In genomic region chr2:180117485-180118194, GRCm38 (mm10) we compare ENCODE assay signal across 8 mouse cellular contexts. TPM values are rescaled to one million over a fixed set of nuclear protein-coding genes. Genes with fewer than 3 reads are reported as not detected.
DNase-seq lines count a peak whose midpoint lies in the region; ATAC-seq and TF ChIP-seq lines count a peak whose summit lies in the region.

No protein-coding gene starts in this region.

- DNase-seq in adrenal gland, adult (ENCODE audit: inconsistent age in 2 of 2, low spot score in 1 of 2), result peak; percentile 40 to 69
- DNase-seq in adrenal gland, postnatal 4 days (ENCODE audit: low spot score in 2 of 2), result no peak
- peak; percentile 14 for DNase-seq in thymus, adult 2 months
- DNase-seq in thymus, adult 18-20 months, result no peak
- DNase-seq in heart, adult 9 months (ENCODE audit: low spot score in 2 of 2), result peak; percentile 31 to 35
- peak; percentile 71 to 82 for DNase-seq in left cerebral cortex, postnatal 14 days (ENCODE audit: low spot score in 2 of 2)
- peak; percentile 88 for DNase-seq in midbrain, embryonic 14.5 days
- DNase-seq in testis, postnatal 14 days (ENCODE audit: low spot score), result peak; percentile 48

- H3K36me3 ChIP-seq in thymus, adult 2 months (ENCODE audit: control insufficient read depth, insufficient read depth, low read length), result no peaks in the 10 kb centered on the region
- no peaks in the 10 kb centered on the region for H3K36me3 ChIP-seq in midbrain, embryonic 14.5 days (ENCODE audit: control insufficient read depth, insufficient read depth, low read length)

- WGBS in thymus, adult 2 months, result 30% methylated on average over 13 of the region's 13 CpGs
- WGBS in midbrain, embryonic 14.5 days, result 5% methylated on average over 13 of the region's 13 CpGs

- peak overlapping the region; percentile 69 for H3K4me2 ChIP-seq in midbrain, embryonic 14.5 days (ENCODE audit: low read length)

- H3K9me3 ChIP-seq in midbrain, embryonic 14.5 days (ENCODE audit: control insufficient read depth, low read length), result no peaks in the 10 kb centered on the region

- no peak for TF ChIP-seq CTCF in thymus, adult 2 months (IDR thresholded peaks at IDR 0.05; ENCODE audit: borderline replicate concordance, control insufficient read depth, extremely low read depth, insufficient read depth, low read length, poor library complexity)

- no peak for TF ChIP-seq POLR2A in thymus, adult 2 months (IDR thresholded peaks at IDR 0.05; ENCODE audit: control insufficient read depth, extremely low read depth, insufficient read depth, low read length, poor library complexity)

- no peak overlapping the region for H3K4me3 ChIP-seq in thymus, adult 2 months (ENCODE audit: control insufficient read depth, insufficient read depth, low read length)
- no peak overlapping the region for H3K4me3 ChIP-seq in midbrain, embryonic 14.5 days (replicated peaks; ENCODE audit: low read depth, low read length)

- peak overlapping the region; percentile 16; the same call in 1 of the 2 replicates for H3K9ac ChIP-seq in midbrain, embryonic 14.5 days (replicated peaks; ENCODE audit: low read length)

- H3K27ac ChIP-seq in thymus, adult 2 months (ENCODE audit: control insufficient read depth, insufficient read depth, low read length), result no peak overlapping the region
- H3K27ac ChIP-seq in midbrain, embryonic 14.5 days (replicated peaks; ENCODE audit: low read depth, low read length), result peak overlapping the region; percentile 80

- peaks cover 19% of the 10 kb centered on the region for H3K4me1 ChIP-seq in thymus, adult 2 months (replicated peaks; ENCODE audit: control insufficient read depth, insufficient read depth, low read length)
- peaks cover 49% of the 10 kb centered on the region for H3K4me1 ChIP-seq in midbrain, embryonic 14.5 days (ENCODE audit: control insufficient read depth, insufficient read depth, low read length)

- H3K27me3 ChIP-seq in thymus, adult 2 months (ENCODE audit: control insufficient read depth, insufficient read depth, low read length), result no peaks in the 10 kb centered on the region
- no peaks in the 10 kb centered on the region for H3K27me3 ChIP-seq in midbrain, embryonic 14.5 days (ENCODE audit: control insufficient read depth, insufficient read depth, low read length)

- peak; percentile 46 for ATAC-seq in midbrain, embryonic 14.5 days (ENCODE audit: low FRiP score, low TSS enrichment)

- intact Hi-C loops in left cerebral cortex, postnatal 14 days (cut with DNase I), result loop anchor here (5.0 kb wide), 1 partner anchor 45 kb away; the partner anchor contains the start of gene Mtg2

RNA-seq across cellular contexts. Expression of gene Osbpl2, which starts 1.5 kb away (rescaled TPM):
- 10 to 100 TPM; 35.1 to 37.2 TPM for total RNA-seq in adrenal gland, postnatal 4 days (2021)
- polyA plus RNA-seq in thymus, adult 2 months (2012; rRNA removed), result 19.3 and 21.7 TPM in 2 replicates
- 10 to 100 TPM; 51.4 to 52.8 TPM for total RNA-seq in left cerebral cortex, postnatal 14 days (2021)
- 67.2 and 76.6 TPM in 2 replicates for polyA plus RNA-seq in midbrain, embryonic 14.5 days (2014; fragmentation: Nextera tagmentation; extraction: Ambion mirVana)

RNA-seq across cellular contexts. Expression of gene Hrh3, which starts 13.4 kb away (rescaled TPM):
- under 1 TPM; 0.28 to 0.48 TPM for total RNA-seq in adrenal gland, postnatal 4 days (2021)
- 4.1 and 4.4 TPM in 2 replicates for polyA plus RNA-seq in thymus, adult 2 months (2012; rRNA removed)
- 10 to 100 TPM; 65.4 to 73.5 TPM for total RNA-seq in left cerebral cortex, postnatal 14 days (2021)
- 2.7 and 3.8 TPM in 2 replicates for polyA plus RNA-seq in midbrain, embryonic 14.5 days (2014; fragmentation: Nextera tagmentation; extraction: Ambion mirVana)

RNA-seq across cellular contexts. Expression of gene Mtg2, which starts 47.3 kb away (rescaled TPM):
- total RNA-seq in adrenal gland, postnatal 4 days (2021), result 10 to 100 TPM; 16.4 to 17.7 TPM
- polyA plus RNA-seq in thymus, adult 2 months (2012; rRNA removed), result 25.1 and 31.3 TPM in 2 replicates
- total RNA-seq in left cerebral cortex, postnatal 14 days (2021), result 10 to 100 TPM; 16.1 to 17.8 TPM
- polyA plus RNA-seq in midbrain, embryonic 14.5 days (2014; fragmentation: Nextera tagmentation; extraction: Ambion mirVana), result 32.2 and 35.4 TPM in 2 replicates

RNA-seq across cellular contexts. Expression of gene Adrm1, which starts 53.6 kb away (rescaled TPM):
- 100 to 1,000 TPM; 128 to 136 TPM for total RNA-seq in adrenal gland, postnatal 4 days (2021)
- 209 and 213 TPM in 2 replicates for polyA plus RNA-seq in thymus, adult 2 months (2012; rRNA removed)
- total RNA-seq in left cerebral cortex, postnatal 14 days (2021), result 100 to 1,000 TPM; 104 to 109 TPM
- polyA plus RNA-seq in midbrain, embryonic 14.5 days (2014; fragmentation: Nextera tagmentation; extraction: Ambion mirVana), result 158 and 179 TPM in 2 replicates

Comparison
In these comparisons a context has a peak if more than half of its experiments do, and no peak if none do; other contexts are left out.
1. DNase-seq: peak in adrenal gland, adult (2 of 2), thymus, adult 2 months (single experiment), heart, adult 9 months (2 of 2), left cerebral cortex, postnatal 14 days (2 of 2), midbrain, embryonic 14.5 days (single experiment) and testis, postnatal 14 days (single experiment); none in adrenal gland, postnatal 4 days (0 of 2) and thymus, adult 18-20 months (0 of 2).
2. RNA of gene Hrh3, which starts 13.4 kb away (total RNA-seq): 65.4 to 73.5 TPM in left cerebral cortex, postnatal 14 days; 0.28 to 0.48 TPM in adrenal gland, postnatal 4 days; every median in the first group is over 10 times any median in the second.